25 mouse cellular contexts compared by ENCODE assay signal in genomic region chr2:139069276-139069961, GRCm38 (mm10).
"Had no signal": no experiment of that assay in that cellular context is flagged by ENCODE, and none has a peak within 500 bp of the region (broad histone marks: within the 10 kb centered on the region; RNA-seq: fewer than 3 reads in every experiment).

No protein-coding gene starts in this region.

- H3K27ac ChIP-seq: gastrocnemius, adult 2 months; heart, embryonic 10.5 days; hindbrain, embryonic 10.5 days; hindbrain, embryonic 12.5 days; hindbrain, embryonic 14.5 days; intestine, embryonic 15.5 days; layer of hippocampus, adult 2 months; left cerebral cortex, adult 2 months; limb, embryonic 10.5 days; limb, embryonic 12.5 days had no signal

- H3K4me3 ChIP-seq: gastrocnemius, adult 2 months; heart, embryonic 10.5 days; heart, embryonic 12.5 days; hindbrain, embryonic 10.5 days; hindbrain, embryonic 12.5 days; intestine, embryonic 15.5 days; layer of hippocampus, adult 2 months; left cerebral cortex, adult 2 months; limb, embryonic 10.5 days; limb, embryonic 12.5 days had no signal

- H3K4me1 ChIP-seq: heart, embryonic 10.5 days; heart, embryonic 12.5 days; hindbrain, embryonic 10.5 days; hindbrain, embryonic 12.5 days; intestine, embryonic 15.5 days; limb, embryonic 10.5 days; limb, embryonic 12.5 days had no signal

- H3K9me3 ChIP-seq: heart, embryonic 10.5 days; heart, embryonic 12.5 days; hindbrain, embryonic 10.5 days; hindbrain, embryonic 12.5 days; intestine, embryonic 15.5 days; limb, embryonic 10.5 days; limb, embryonic 12.5 days had no signal

- H3K36me3 ChIP-seq: heart, embryonic 10.5 days; heart, embryonic 12.5 days; hindbrain, embryonic 10.5 days; hindbrain, embryonic 12.5 days; intestine, embryonic 15.5 days; limb, embryonic 10.5 days; limb, embryonic 12.5 days had no signal

- H3K4me2 ChIP-seq: heart, embryonic 12.5 days; hindbrain, embryonic 12.5 days; hindbrain, embryonic 14.5 days; intestine, embryonic 15.5 days; limb, embryonic 12.5 days had no signal

- ATAC-seq: hindbrain, embryonic 16.5 days; inflammation-experienced regulatory T-cells, adult 6 months; intestine, embryonic 15.5 days; intestine, postnatal 0 days had no signal

- DNase-seq: gastrocnemius, adult 2 months; gastrocnemius, postnatal 10 days; gastrocnemius, postnatal 25 days; heart, adult 18-20 months; heart, postnatal 10 days; heart, postnatal 4 days; kidney, adult 18-20 months; kidney, adult 8-10 months; kidney, postnatal 10 days; kidney, postnatal 25 days; kidney, postnatal 4 days; liver had no signal

- H3K27me3 ChIP-seq: heart, embryonic 12.5 days; hindbrain, embryonic 12.5 days; intestine, embryonic 15.5 days; limb, embryonic 12.5 days had no signal

- H3K9ac ChIP-seq: heart, embryonic 12.5 days; hindbrain, embryonic 12.5 days; hindbrain, embryonic 14.5 days; intestine, embryonic 15.5 days; limb, embryonic 12.5 days had no signal
